Mouse (Mus musculus) heart, postnatal 0 days (tissue): ENCODE measurements at regions not wholly inside any gene's neighbourhood (a gene's known extent, or its start where the extent isn't known, plus 50 kb on each side); places are given as distances from the start of the nearest gene placed in this dataset.
"Not testable (repeated sequence)": the region's sequence is repeated elsewhere in the genome, so short reads cannot be mapped to it uniquely, and the experiment has no call there.

Source experiments
- CTCF ChIP-seq: IDR thresholded peaks from 2 replicates; pipeline ENCODE4 v1.5.1; 2016; ENCODE audit warnings: antibody characterized with exemption, control low read depth, low read depth
- EP300 ChIP-seq: IDR thresholded peaks from 2 replicates; pipeline ENCODE4 v1.6.1; 2016; ENCODE audit warnings: antibody characterized with exemption, low read depth

DNA sequence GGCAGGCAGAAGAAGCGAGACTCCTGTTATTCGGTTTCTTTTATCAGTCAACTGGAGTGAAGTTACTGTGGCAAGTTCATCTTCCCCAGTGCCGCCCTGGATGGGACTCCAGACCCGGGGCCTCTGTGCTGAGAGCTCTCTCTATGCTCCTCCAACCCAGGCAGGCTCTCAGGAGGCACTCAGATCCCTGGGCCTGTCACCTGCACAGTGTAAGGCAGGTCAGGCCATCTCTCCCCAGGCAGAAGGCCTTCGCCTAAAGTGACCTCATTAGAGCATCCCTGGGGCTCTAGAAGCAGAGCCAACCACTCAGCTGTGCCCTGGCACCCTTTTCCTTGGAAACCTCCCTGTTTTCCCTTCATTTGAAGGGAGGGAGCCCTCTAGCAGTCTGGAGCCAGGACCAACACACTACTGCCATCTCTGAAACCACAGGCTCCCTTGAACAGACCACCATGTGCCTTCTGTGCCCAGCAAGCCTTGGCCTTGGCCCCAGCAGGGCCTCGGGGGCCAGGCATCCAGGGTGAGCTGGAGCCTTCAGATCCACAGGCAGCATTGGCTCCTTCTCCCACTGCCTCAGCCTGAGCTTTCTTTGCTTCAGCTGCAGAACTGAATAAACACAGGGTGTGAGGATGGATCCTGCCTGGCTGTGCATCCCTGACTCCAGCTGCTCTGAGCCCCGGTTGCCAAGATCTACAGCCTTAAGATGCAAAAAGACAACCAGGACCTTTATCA lies 259.3 kb downstream of the Prex1 start:
- not testable (repeated sequence) for TF ChIP-seq CTCF, EP300
